Mouse (Mus musculus) G1E (cell line): Measurements from ENCODE around the gene Ctsq. TPM values are rescaled to one million over a fixed set of nuclear protein-coding genes. Genes with fewer than 3 reads are reported as not detected.
"Not testable (repeated sequence)": the region's sequence is repeated elsewhere in the genome, so short reads cannot be mapped to it uniquely, and the experiment has no call there.

ENCODE experiments used
- ATAC-seq: 2 replicates; pipeline ENCODE4 v1.8.0; 2016; ENCODE audit warnings: mild to moderate bottlenecking; ENCODE audit not compliant: insufficient number of reproducible peaks, poor library complexity, low FRiP score, severe bottlenecking; ENCODE audit errors: extremely low read depth
- DNase-seq: peaks from one replicate; pipeline ENCODE4 v3.0.0; 2012; ENCODE audit warnings: low spot score
- H3K27me3 ChIP-seq: 2 replicates; pipeline ENCODE4 v1.6.1; 2012; ENCODE audit warnings: mild to moderate bottlenecking, low read length, inconsistent platforms; ENCODE audit not compliant: insufficient read depth
- H3K36me3 ChIP-seq: replicated peaks from 2 replicates; pipeline ENCODE3; 2012; ENCODE audit warnings: mild to moderate bottlenecking, inconsistent platforms
- H3K4me1 ChIP-seq: 2 replicates; pipeline ENCODE4 v1.6.1; 2012; ENCODE audit warnings: low read depth, low read length, inconsistent platforms, mixed read lengths; ENCODE audit not compliant: insufficient read depth
- H3K4me3 ChIP-seq: 2 replicates; pipeline ENCODE4 v1.5.1; 2012; ENCODE audit warnings: low read depth, mild to moderate bottlenecking, inconsistent platforms, low read length, moderate library complexity, mixed read lengths
- H3K9me3 ChIP-seq: replicated peaks from 2 replicates; pipeline ENCODE4 v1.6.1; 2012; ENCODE audit warnings: inconsistent platforms
- CTCF ChIP-seq: IDR thresholded peaks from 2 replicates; pipeline ENCODE4 v1.5.1; 2012; ENCODE audit warnings: low read depth, low read length, inconsistent platforms, mixed read lengths
- GATA1 ChIP-seq: IDR thresholded peaks from 2 replicates; pipeline ENCODE4 v1.6.1; 2012; ENCODE audit warnings: borderline replicate concordance, low read length, inconsistent platforms, mixed read lengths
- GATA2 ChIP-seq: IDR thresholded peaks from 2 replicates; pipeline ENCODE4 v1.6.1; 2012; ENCODE audit warnings: low read depth, low read length, inconsistent platforms, borderline replicate concordance
- POLR2AphosphoS5 ChIP-seq: IDR thresholded peaks from 2 replicates; pipeline ENCODE4 v1.6.1; 2012; ENCODE audit warnings: low read depth, low read length, inconsistent platforms; ENCODE audit not compliant: insufficient replicate concordance
- TAL1 ChIP-seq: conservative IDR thresholded peaks from 2 replicates; pipeline ENCODE4 v1.6.1; 2012; ENCODE audit warnings: low read depth, low read length, inconsistent platforms, mixed read lengths
- polyA plus RNA-seq: library from polyadenylated mRNA; stranded (reverse); fragments of >175 nt; gene quantifications from 2 replicates; pipeline ENCODE4 v1.2.3, GENCODE M21; 2012
- total RNA-seq, 2 experiments: library from RNA; stranded (forward) in 1 of 2; stranded (reverse) in 1 of 2; fragments of 200-1000 nt in 1 of 2; fragments of >200 nt in 1 of 2; fragmentation: Nextera tagmentation in 1 of 2; gene quantifications; 2 replicates each; pipeline ENCODE4 v1.2.3; 2014 to 2017

Gene Ctsq
- not detected in 2 replicates for total RNA-seq (2014; fragmentation: Nextera tagmentation)
- total RNA-seq (2017) = not detected in 2 replicates
- not detected in 2 replicates for polyA plus RNA-seq

- no peaks in the 10 kb centered on the region for H3K36me3 ChIP-seq
- H3K27me3 ChIP-seq = no peaks in the 10 kb centered on the region
- H3K9me3 ChIP-seq = 0 out of 2 replicates have a peak, but pooled peaks cover 4% of the 10 kb centered on the region
- no peaks in the 10 kb centered on the region for H3K4me1 ChIP-seq
- no peak within 1 kb of the TSS for H3K4me3 ChIP-seq
- no peak for TF ChIP-seq GATA1
- TF ChIP-seq CTCF = no peak
- TF ChIP-seq POLR2AphosphoS5 = no peak
- TF ChIP-seq TAL1 = no peak
- no peak for TF ChIP-seq GATA2
- ATAC-seq (no peak), DNase-seq (no peak)
Measured at GRCm38 (mm10) chr13:61040531-61040930, at the start of gene Ctsq. Gene Ctsq (minus strand): TSS chr13:61040631.

DNA sequence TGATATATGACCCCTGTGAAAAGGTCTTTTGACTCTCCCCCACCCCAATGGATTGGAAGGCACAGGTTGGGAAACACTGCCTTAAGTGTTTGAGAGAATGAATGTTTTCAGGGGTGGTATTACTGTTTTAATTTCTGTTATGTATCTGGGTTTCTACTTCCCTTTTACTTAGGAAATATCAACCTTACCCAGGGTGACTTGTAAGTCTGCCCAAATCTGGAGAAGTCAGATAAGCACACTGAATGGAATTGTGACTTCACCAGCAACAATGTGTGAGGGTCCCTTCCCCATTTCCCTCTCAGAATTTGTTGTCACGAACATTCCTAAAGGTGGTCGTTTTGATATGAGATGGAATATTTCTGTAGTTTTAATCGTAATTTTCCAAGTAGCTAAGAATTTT lies 17.6 kb downstream of the Ctsq start:
- no peaks in the 10 kb centered on the region for H3K36me3 ChIP-seq
- no peak for DNase-seq
- no peaks in the 10 kb centered on the region for H3K27me3 ChIP-seq
- peaks cover 8% of the 10 kb centered on the region for H3K9me3 ChIP-seq
- no peaks in the 10 kb centered on the region for H3K4me1 ChIP-seq
- no peak for ATAC-seq
- TF ChIP-seq TAL1 (no peak), CTCF (no peak), GATA2 (no peak), GATA1 (no peak), POLR2AphosphoS5 (no peak)
- H3K4me3 ChIP-seq = no peak overlapping the region

- no peak for TF ChIP-seq GATA1
- no peak for TF ChIP-seq CTCF
- TF ChIP-seq TAL1 = no peak
- TF ChIP-seq POLR2AphosphoS5 = no peak
- no peak for TF ChIP-seq GATA2
- Histone ChIP-seq H3K4me3 (no peak overlapping the region), H3K4me1 (no peaks in the 10 kb centered on the region), H3K27me3 (no peaks in the 10 kb centered on the region), H3K9me3 (peaks cover 8% of the 10 kb centered on the region), H3K36me3 (no peaks in the 10 kb centered on the region)
- ATAC-seq (no peak), DNase-seq (no peak)
Measured at GRCm38 (mm10) chr13:61021844-61022243, 18.6 kb downstream of the Ctsq start.

DNA sequence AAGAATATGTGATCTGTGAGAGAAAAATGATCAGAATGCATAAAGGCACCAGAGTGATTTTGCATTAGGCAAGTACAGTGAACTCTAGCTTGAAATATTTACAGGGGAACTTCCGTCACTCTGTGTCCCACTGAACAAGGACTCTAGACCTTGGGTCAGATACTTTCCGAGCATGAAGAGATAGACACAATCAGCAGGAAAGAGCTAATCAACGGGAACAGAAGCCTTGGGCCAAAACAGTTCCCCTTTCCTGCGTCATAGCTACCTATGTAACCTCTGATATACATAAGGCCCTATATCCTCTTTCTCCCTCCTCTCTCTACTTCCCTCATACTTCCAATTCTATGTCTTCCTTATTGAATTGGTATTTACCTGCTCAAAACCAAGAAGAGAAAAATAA lies 30.3 kb downstream of the Ctsq start:
- no peaks in the 10 kb centered on the region for H3K36me3 ChIP-seq
- DNase-seq = no peak
- H3K4me1 ChIP-seq = no peaks in the 10 kb centered on the region
- no peak overlapping the region for H3K4me3 ChIP-seq
- no peaks in the 10 kb centered on the region for H3K27me3 ChIP-seq
- TF ChIP-seq POLR2AphosphoS5 (no peak), CTCF (no peak), TAL1 (no peak), GATA1 (no peak), GATA2 (no peak)
- ATAC-seq = no peak
- H3K9me3 ChIP-seq = peaks cover 7% of the 10 kb centered on the region

GRCm38 (mm10) chr13:61005859-61006258 lies 34.6 kb downstream of the Ctsq start, which contains the start of gene Ctsj:
Gene Ctsj (minus strand): TSS chr13:61005959.
- Histone ChIP-seq H3K9me3 (0 out of 2 replicates have a peak, but pooled peaks cover 4% of the 10 kb centered on the region), H3K4me1 (no peaks in the 10 kb centered on the region), H3K27me3 (no peaks in the 10 kb centered on the region), H3K4me3 (no peak within 1 kb of the TSS), H3K36me3 (no peaks in the 10 kb centered on the region)
- DNase-seq (no peak), ATAC-seq (no peak)
- TF ChIP-seq TAL1 (no peak), GATA1 (no peak), POLR2AphosphoS5 (no peak), CTCF (no peak), GATA2 (no peak)

DNA sequence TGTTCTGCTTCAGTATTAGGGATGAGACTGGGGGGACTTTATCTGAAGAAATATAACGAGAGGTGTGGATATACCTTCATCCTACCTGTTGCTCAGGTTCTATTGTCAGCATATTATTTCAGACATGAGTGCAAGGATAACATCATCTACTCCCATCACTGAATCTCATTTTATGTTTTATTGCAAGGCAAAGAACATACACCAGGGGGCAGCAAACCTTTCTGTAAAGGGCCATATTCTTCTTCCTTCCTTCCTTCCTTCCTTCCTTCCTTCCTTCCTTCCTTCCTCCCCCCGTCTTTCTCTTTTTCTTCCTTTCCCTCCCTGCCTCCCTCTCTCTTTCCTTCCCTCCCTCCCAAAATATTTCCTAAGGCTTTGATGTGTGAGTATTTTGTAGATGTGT lies 42.8 kb downstream of the Ctsq start:
- DNase-seq (no peak), ATAC-seq (no peak)
- no peak overlapping the region for H3K4me3 ChIP-seq
- no peaks in the 10 kb centered on the region for H3K27me3 ChIP-seq
- no peak for TF ChIP-seq POLR2AphosphoS5
- no peak for TF ChIP-seq GATA1
- no peak for TF ChIP-seq TAL1
- TF ChIP-seq CTCF = no peak
- TF ChIP-seq GATA2 = no peak
- H3K36me3 ChIP-seq = no peaks in the 10 kb centered on the region
- no peaks in the 10 kb centered on the region for H3K4me1 ChIP-seq
- peaks cover 10% of the 10 kb centered on the region for H3K9me3 ChIP-seq

DNA sequence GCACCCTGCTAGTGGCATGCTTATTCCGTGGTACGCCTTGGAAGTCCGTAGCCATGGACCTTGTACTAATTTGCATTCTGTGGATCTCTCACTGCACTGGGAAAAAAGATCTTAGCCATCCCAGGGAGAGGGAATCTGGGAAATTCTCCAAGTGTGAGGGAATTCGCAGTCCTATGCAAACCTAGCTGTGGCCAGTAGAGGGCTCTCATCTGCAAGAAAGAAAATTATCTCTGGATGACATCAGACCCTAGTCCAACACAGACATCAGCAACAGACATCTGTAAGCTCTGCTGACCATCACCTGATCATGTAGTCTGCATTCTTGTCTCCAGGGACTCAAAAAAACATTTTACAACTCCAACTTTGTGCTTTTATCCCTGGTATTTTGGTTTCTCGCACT lies 53.5 kb downstream of the Ctsq start:
- not testable (repeated sequence) for H3K27me3 ChIP-seq, DNase-seq, H3K9me3 ChIP-seq, H3K4me1 ChIP-seq, H3K4me3 ChIP-seq, ATAC-seq, H3K36me3 ChIP-seq

Other genes with a start within 250 kb of the Ctsq start
- not detected in 2 replicates for gene Ctsll3, start 237.8 kb downstream of the Ctsq start, total RNA-seq (2014; fragmentation: Nextera tagmentation)
- not detected in 2 replicates for gene Ctsll3, start 237.8 kb downstream of the Ctsq start, total RNA-seq (2017)
- not detected in 2 replicates for gene Ctsll3, start 237.8 kb downstream of the Ctsq start, polyA plus RNA-seq
- gene 4930486L24Rik, start 176.2 kb downstream of the Ctsq start, total RNA-seq (2014; fragmentation: Nextera tagmentation) = not detected in 2 replicates
- gene 4930486L24Rik, start 176.2 kb downstream of the Ctsq start, total RNA-seq (2017) = not detected in 2 replicates
- gene 4930486L24Rik, start 176.2 kb downstream of the Ctsq start, polyA plus RNA-seq = not detected in 2 replicates
- gene Gm49392, start 143.7 kb downstream of the Ctsq start, total RNA-seq (2014; fragmentation: Nextera tagmentation) = not detected in 2 replicates
- gene Gm49392, start 143.7 kb downstream of the Ctsq start, total RNA-seq (2017) = not detected in 2 replicates
- gene Gm49392, start 143.7 kb downstream of the Ctsq start, polyA plus RNA-seq = not detected in 2 replicates
- gene Ctla2b, start 143.2 kb downstream of the Ctsq start, total RNA-seq (2014; fragmentation: Nextera tagmentation) = not detected in 2 replicates
- 0.22 and 0.29 TPM in 2 replicates for gene Ctla2b, start 143.2 kb downstream of the Ctsq start, total RNA-seq (2017)
- gene Ctla2b, start 143.2 kb downstream of the Ctsq start, polyA plus RNA-seq = not detected in 2 replicates
- not detected in 2 replicates for gene Tpbpb, start 135.8 kb downstream of the Ctsq start, total RNA-seq (2014; fragmentation: Nextera tagmentation)
- not detected in 2 replicates for gene Tpbpb, start 135.8 kb downstream of the Ctsq start, total RNA-seq (2017)
- not detected in 2 replicates for gene Tpbpb, start 135.8 kb downstream of the Ctsq start, polyA plus RNA-seq
- not detected in 2 replicates for gene Gm49393, start 105.0 kb downstream of the Ctsq start, total RNA-seq (2014; fragmentation: Nextera tagmentation)
- gene Gm49393, start 105.0 kb downstream of the Ctsq start, total RNA-seq (2017) = not detected in 2 replicates
- gene Gm49393, start 105.0 kb downstream of the Ctsq start, polyA plus RNA-seq = not detected in 2 replicates
- not detected in 2 replicates for gene Gm49391, start 104.1 kb downstream of the Ctsq start, total RNA-seq (2014; fragmentation: Nextera tagmentation)
- gene Gm49391, start 104.1 kb downstream of the Ctsq start, total RNA-seq (2017) = not detected in 2 replicates
- gene Gm49391, start 104.1 kb downstream of the Ctsq start, polyA plus RNA-seq = not detected in 2 replicates
- gene Ctla2a, start 104.0 kb downstream of the Ctsq start, total RNA-seq (2014; fragmentation: Nextera tagmentation) = not detected in 2 replicates
- 1.3 and 1.9 TPM in 2 replicates for gene Ctla2a, start 104.0 kb downstream of the Ctsq start, total RNA-seq (2017)
- not detected in 2 replicates for gene Ctla2a, start 104.0 kb downstream of the Ctsq start, polyA plus RNA-seq
- gene Tpbpa, start 98.6 kb downstream of the Ctsq start, total RNA-seq (2014; fragmentation: Nextera tagmentation) = not detected in 2 replicates
- gene Tpbpa, start 98.6 kb downstream of the Ctsq start, total RNA-seq (2017) = 0.33 TPM in 1 of 2 replicates, not detected in the other
- not detected in 2 replicates for gene Tpbpa, start 98.6 kb downstream of the Ctsq start, polyA plus RNA-seq
- not detected in 2 replicates for gene Ctsj, start 34.7 kb downstream of the Ctsq start, total RNA-seq (2014; fragmentation: Nextera tagmentation)
- gene Ctsj, start 34.7 kb downstream of the Ctsq start, total RNA-seq (2017) = 0.12 TPM in 1 of 2 replicates, not detected in the other
- not detected in 2 replicates for gene Ctsj, start 34.7 kb downstream of the Ctsq start, polyA plus RNA-seq
- not detected in 2 replicates for gene Ctsr, start 123.6 kb upstream of the Ctsq start, total RNA-seq (2014; fragmentation: Nextera tagmentation)
- gene Ctsr, start 123.6 kb upstream of the Ctsq start, total RNA-seq (2017) = not detected in 2 replicates
- gene Ctsr, start 123.6 kb upstream of the Ctsq start, polyA plus RNA-seq = not detected in 2 replicates
- not detected in 2 replicates for gene Cts6, start 162.8 kb upstream of the Ctsq start, total RNA-seq (2014; fragmentation: Nextera tagmentation)
- not detected in 2 replicates for gene Cts6, start 162.8 kb upstream of the Ctsq start, total RNA-seq (2017)
- gene Cts6, start 162.8 kb upstream of the Ctsq start, polyA plus RNA-seq = not detected in 2 replicates
- not detected in 2 replicates for gene Cts8, start 214.7 kb upstream of the Ctsq start, total RNA-seq (2014; fragmentation: Nextera tagmentation)
- gene Cts8, start 214.7 kb upstream of the Ctsq start, total RNA-seq (2017) = not detected in 2 replicates
- gene Cts8, start 214.7 kb upstream of the Ctsq start, polyA plus RNA-seq = not detected in 2 replicates
- not detected in 2 replicates for gene Gm49398, start 248.2 kb upstream of the Ctsq start, total RNA-seq (2014; fragmentation: Nextera tagmentation)
- gene Gm49398, start 248.2 kb upstream of the Ctsq start, total RNA-seq (2017) = not detected in 2 replicates
- gene Gm49398, start 248.2 kb upstream of the Ctsq start, polyA plus RNA-seq = not detected in 2 replicates